Mouse (Mus musculus) neutrophil, adult 5-6 weeks (primary cell): ENCODE data around the gene Pml. TPM values are rescaled to one million over a fixed set of nuclear protein-coding genes. Genes with fewer than 3 reads are reported as not detected.

Experiments used
- ATAC-seq: fragments of 151-379, 151-347 bp; 2 replicates; pipeline ENCODE4 v1.8.0; 2017; ENCODE audit warnings: mild to moderate bottlenecking, moderate TSS enrichment; ENCODE audit not compliant: insufficient number of reproducible peaks, poor library complexity, low FRiP score, severe bottlenecking; ENCODE audit errors: extremely low read depth
- total RNA-seq: library from RNA; stranded (forward); fragments of 200-1000 nt; gene quantifications from 2 replicates; pipeline ENCODE4 v1.2.3, GENCODE M21; 2017

Pml gene
- total RNA-seq, 1 experiment from 2014 or later, result 103 TPM

GRCm38 (mm10) chr9:58209462-58210303 lies 39.9 kb downstream of the Pml start:
- no peak for ATAC-seq

- ATAC-seq, result no peak
These were observed 43.6 kb downstream of the Pml start for GRCm38 (mm10) chr9:58206013-58206412.

- ATAC-seq, result peak; percentile 84
These were observed 45.1 kb downstream of the Pml start for GRCm38 (mm10) chr9:58204448-58205000.

- ATAC-seq, result peak; percentile 59; the same call in 1 of the 2 replicates
These were observed 45.8 kb downstream of the Pml start, which contains the start of the genes Islr and Islr2 for GRCm38 (mm10) chr9:58203516-58204447. TSS of gene Islr (minus strand) at chr9:58204306. TSS of gene Islr2 (minus strand) at chr9:58204319.

GRCm38 (mm10) chr9:58202676-58203453 lies 46.7 kb downstream of the Pml start:
- ATAC-seq, result no peak

GRCm38 (mm10) chr9:58201861-58202549 lies 47.6 kb downstream of the Pml start:
- ATAC-seq, result no peak

GRCm38 (mm10) chr9:58201091-58201842 lies 48.3 kb downstream of the Pml start:
- no peak for ATAC-seq

- ATAC-seq, result no peak
These were observed 49.1 kb downstream of the Pml start for GRCm38 (mm10) chr9:58200270-58201090.

- ATAC-seq, result no peak
These were observed 50.0 kb downstream of the Pml start for GRCm38 (mm10) chr9:58199381-58200269.

- no peak for ATAC-seq
These were observed 50.7 kb downstream of the Pml start for GRCm38 (mm10) chr9:58198801-58199371.

GRCm38 (mm10) chr9:58197781-58198701 lies 51.5 kb downstream of the Pml start:
- peak; percentile 31 for ATAC-seq

GRCm38 (mm10) chr9:58196610-58197567 lies 52.7 kb downstream of the Pml start:
- ATAC-seq, result no peak

GRCm38 (mm10) chr9:58196141-58196540 lies 53.4 kb downstream of the Pml start:
- ATAC-seq, result no peak
